Mouse (Mus musculus): ENCODE results near the gene Ccdc77.

Gene Ccdc77

DNA sequence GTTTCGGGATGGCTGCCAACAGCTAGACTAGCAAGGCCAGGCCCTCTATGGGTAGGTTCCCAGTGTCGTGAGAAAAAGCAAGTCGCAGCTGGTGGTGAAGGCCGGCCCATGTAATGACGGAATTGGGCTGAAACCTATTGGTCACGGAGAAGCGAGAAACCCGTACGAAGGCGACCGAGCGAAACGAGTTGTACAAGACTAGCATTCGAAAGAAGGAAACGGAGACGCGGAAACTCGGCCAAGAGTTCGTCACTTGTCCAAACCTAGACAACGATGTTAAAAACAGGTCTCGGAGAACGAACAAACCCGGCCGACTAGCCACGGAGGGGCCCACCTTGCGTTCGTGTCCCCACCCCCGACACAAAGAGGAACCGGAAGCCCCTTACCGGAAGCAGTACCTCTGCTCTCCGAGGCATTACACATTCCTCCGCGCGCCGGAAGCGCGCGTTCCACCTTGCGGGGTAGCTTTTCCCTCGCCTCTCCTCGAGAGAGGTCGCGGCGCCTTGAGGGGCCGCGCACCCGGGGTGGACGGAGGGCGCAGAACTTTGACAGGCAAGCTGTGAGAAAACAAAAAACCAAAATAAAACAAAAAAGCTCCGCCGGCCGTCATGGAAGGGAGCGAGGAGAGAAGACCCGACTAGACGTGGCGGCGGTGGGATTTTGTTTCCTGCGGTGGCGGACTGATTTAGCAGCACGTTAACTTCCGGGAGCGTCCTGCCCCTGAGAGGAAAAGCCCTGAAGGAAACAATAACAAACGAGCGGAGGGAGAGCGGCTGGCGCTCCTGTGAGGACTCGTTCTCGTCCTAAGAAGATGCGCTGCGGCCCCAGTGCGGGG lies at the start of gene Ccdc77, which contains the start of gene Kdm5a:
Ccdc77 (minus strand) TSS at position 687 of the 835 bp plus-strand sequence.
Kdm5a (plus strand) TSS at position 437 of the 835 bp plus-strand sequence.
- DNase-seq = peak; percentile 94 to 95

DNA sequence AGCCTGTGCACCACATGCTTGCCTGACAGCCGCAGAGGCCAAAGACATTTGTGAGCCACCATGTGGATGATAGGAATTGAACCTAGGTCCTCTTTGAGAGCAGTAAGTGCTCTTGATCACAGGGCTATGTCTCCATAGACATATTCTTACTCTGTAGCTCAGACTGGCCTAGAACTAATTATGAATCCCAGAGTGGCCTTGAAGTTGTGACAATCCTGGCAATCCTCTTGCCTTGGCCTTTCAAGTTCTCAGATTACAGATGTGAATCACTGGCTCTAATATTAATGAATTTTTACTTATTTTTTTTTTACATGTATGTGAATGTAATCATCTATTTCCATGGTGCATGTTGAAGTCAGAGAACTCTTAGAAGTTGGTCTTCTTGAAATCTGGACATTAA lies 39.8 kb upstream of the Ccdc77 start:
- no peak for DNase-seq

DNA sequence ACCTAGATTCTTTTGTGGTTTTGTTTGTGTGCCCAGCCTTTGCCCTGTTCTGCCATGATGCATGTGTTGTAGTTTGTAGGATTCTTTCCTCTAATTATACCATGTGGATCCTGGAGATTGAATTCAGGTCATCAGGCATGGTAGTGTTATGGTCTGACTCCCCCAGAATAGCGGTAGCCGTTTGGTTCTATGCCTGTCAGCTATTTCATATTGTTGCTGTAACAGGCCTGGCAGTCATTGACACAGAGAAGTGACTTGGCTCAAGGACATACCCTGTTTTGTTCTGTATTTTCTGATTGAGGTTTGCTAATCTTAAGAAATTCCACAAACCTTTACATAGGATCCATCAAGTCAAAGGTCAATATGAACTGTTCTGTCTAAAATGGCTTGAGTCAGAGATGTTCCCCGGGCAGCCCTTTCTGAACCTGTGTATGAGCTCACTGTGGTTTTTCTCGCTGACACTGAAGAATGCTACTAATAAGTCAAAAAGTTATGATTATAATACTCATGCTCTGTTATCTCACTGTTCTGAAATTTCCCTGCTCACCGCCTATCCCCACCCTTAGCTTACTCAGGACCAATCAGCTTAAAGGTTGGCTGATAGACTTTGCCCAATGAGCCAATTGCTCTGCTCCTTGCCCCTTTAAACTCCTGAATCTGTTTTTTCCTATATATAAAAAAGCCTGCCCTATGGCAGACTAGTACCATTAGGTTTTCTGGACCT lies 31.6 kb upstream of the Ccdc77 start:
- no peak for DNase-seq

DNA sequence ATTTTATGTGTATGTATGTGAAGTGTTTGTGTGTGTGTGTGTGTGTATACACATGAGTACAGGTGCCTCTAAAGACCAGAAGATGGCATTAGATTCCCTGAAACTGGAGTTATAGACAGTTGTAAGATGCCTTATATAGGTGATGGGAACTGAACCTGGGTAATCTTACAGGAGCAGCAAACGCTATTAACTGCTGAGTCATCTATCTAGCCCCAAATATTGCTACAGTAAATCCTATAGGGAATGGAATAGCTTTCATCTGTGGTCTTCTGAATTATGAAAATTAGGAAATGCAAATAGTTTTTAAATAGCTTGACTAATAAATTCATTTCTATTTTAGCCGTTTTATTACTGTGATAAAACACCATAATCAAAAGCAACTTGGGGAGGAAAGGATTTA lies 28.6 kb upstream of the Ccdc77 start:
- DNase-seq = no peak

DNA sequence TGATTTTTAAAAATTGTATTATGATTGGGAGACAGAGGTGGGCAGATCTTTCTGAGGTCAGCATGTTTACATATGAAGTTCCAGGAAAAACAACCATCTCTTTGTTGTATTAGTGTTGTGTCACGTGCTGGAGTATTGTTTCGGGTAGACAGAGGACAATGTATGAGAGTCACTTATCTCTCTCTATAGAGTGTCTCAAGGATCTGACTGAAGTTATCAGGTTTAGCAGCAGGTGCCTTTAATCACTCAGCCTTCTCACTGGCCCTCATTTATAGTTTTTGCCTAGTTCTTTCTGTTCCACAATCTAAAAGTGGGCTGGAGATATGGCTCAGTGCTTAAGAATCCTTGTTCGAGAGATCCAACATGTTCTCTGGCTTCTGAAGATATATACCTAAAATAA lies 25.9 kb upstream of the Ccdc77 start:
- no peak for DNase-seq

DNA sequence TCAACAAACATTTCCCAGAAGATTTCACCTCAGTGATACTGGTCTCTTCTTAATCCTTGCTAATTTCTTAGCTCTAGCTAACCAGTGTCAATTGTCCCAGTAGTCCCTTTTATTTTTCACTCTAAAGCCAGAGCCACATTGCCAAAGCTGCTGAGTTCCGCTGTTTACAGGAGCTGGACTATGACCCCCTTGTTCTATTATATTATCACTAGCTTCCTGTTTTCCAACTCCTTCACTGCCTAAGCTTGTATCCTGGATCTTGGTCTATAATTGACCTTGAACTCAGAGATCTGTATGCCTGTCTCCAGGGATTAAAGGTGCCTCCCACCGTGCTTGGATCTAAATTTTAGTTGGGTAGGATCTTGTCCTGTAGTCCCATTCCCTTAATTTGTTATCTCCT lies 12.6 kb upstream of the Ccdc77 start:
- DNase-seq = peak; percentile 8 to 19

DNA sequence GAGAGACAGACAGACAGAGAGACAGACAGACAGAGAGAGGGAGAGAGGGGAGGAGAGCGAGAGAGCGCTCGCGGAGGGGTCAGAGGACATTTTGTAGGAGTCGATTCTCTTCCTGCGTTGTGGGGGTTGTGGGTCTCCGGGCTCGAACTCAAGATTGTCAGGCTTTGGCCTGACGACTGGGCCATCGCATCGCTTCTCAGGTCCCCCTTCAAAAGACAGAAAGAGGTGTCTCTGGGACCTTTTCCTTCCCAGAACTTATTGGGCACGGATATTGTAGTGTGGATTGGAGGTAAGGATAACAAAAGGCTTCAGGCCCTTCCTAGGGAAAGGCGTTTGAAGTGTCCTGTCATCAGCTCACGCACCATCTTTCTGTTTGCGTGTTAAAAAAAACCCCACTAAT lies 877 bp upstream of the Ccdc77 start:
- peak in 1 of 2 experiments; percentile 28 for DNase-seq

DNA sequence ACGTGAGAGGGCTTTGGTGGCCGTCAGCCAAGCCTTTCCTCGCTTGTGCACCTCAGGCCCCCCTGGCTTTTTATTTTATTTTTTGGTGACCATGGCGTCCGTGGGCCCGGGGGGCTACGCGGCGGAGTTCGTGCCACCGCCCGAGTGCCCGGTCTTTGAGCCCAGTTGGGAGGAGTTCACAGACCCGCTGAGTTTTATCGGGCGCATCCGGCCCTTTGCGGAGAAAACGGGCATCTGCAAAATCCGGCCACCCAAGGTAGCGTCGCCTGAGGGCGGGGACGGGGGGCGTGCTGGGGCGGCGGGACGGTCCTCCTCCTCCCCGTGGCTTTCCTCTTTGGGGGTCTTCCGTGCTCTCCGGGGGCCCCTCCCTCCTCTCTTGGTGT lies 340 bp upstream of the Ccdc77 start:
- no peak for DNase-seq

DNA sequence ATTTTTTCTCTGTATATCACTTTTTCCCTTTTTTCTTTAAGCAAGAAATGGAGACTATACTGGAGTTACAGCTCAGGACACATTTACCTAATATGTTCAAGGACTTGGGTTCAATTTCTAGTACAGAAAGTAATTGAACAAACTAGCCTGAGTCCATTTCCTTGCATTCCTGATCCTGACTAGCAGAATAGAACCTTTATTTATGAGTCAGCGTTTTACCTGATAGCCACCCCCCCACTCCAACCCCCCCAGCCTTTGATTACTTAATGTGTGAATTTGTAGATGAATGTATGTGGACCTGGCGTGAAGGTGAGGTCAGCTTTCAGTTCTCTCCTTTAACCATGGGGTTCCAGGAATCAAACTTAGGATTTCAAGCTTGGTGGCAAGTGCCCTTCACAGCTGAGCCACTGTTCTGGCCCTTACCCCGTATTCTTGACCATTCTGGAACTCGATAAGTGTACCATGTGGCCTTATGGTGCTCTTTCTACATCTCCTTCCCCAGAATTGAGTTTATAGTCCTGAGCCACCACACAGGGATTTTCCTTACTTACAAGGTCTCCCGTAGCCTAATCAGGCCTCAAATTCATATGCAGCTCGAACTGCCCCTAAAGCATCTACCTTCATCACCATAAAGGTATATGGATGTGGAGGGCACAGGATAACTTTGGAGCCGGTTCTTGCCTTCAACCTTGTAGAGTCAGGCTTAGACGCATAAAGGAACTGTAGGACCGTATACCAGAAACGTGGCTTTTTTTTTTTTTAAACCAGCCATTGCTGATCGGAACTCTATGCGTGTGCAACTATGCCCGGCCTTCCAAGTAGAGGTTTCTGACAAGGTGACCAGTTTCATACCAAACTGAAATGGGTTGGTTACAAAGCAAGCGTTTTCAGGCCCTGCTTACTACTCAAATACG lies 1.1 kb downstream of the Ccdc77 start:
- no peak for DNase-seq

DNA sequence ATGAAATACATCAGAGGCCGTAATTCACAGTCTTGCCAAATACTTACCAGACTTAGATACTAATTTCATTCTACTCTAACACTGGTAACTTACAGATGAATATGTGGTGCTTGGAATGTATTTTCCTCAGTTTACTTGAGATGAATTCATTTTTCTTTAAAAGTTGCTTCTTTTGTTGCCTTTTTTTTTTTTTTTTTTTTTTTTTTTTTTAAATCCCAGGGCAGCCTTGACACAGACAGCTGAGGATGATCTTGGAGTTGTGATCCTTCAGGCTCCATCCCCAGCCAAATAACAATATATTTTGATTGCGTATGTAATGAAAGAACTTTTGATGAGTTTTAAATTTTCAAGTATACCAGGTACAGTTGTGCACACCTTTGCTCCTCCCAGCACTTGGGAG lies 2.0 kb downstream of the Ccdc77 start:
- no peak for DNase-seq

DNA sequence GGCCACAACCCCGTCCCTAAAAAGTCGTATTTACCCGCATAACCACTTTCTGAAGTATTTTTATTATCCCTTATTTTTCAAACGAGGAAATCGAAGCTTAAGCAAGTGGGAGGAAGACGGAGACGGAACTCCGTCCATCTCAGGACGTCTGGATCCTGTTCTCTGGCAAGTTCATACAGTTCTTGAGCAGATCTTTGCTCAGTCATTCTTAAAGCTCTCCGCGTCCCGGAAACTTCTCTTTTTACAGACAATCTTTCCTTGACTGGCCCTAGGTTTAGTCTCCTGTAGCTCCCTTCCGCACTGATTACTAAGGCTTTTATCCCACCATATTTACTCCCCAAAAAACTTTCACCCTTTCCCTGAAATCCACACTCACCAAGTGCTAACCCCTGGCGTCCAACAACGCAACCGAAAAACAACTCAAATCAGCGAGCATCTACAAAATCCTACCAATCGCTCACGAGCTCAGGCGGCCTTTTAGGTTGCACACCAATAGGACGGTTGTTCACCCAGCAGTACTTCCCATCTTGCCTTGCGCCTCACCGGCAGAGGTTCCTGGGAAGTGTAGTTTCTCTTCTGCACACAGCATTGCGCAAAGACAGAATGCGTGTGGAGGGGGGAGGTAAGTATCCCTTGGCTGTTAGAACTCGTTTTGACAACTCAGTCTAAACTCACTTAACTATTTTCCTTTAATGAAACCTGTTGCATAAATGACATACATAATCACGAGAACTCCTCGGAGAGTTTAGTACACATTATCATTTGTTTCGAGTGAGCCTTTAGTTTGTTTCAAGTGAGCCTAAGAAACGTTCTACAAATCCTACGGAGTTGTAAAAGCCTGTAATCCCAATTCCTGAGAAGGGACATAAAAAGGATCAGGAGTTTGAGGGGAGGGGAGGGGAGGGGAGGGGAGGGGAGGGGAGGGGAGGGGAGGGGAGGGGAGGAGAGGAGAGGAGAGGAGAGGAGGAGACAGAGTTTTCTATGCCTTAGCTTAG lies 6.9 kb downstream of the Ccdc77 start:
- peak; percentile 87 to 93 for DNase-seq

DNA sequence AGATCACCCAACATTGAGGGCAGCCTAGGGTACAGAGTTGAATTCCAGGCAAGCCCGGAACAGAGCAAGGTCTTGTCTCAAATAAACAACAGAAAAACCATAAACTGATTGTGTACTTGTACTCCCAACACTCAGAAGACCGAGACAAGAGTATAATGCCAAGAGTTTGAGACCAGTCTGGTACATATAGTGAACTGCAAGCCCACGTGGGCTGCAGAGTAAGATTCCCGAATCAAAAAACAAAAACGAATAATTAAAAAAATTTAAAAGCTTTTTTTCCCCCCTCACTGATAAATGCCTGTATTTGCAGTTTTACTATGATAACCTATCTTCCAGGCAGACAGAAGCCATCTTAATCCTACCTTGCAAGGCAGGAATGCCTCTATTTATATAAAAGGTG lies 7.7 kb downstream of the Ccdc77 start:
- DNase-seq = no peak

DNA sequence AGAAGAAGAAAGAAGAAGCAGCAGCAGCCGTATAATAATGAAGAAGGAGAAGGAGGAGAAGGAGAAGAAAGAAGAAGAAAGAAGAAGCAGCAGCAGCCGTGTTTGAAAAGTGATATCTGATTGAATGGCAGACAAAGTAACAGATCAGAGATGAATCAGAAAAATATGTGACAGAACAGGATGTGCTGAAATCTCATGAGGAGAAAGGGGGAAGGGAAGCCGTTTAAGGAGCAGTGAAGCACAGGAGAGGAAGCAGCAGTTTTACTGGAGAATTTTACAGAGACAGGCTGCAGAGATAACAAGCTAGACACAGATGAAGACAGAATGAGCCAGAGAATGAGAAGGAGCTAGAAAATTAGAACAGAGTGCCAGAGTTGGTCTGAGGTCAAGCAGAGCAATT lies 15.2 kb downstream of the Ccdc77 start:
- DNase-seq = no peak

DNA sequence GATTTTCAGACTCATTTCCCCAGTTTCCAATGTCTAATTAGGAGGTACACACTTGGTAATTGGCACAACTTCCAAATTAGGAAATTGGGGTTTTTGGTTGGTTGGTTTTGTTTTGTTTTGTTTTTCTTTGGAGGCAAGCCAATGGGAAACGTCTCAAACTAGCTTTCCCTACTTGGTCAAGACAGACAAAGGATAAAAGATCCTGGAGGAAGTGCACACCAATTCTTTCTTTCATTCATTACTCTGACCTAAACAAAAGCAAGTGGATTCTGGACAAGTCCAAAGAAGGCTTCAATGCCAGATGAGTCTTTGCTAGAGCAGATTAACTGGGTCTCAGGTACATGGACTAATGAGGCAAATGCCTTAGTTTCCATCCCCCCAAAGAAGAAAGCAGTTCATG lies 20.2 kb downstream of the Ccdc77 start:
- DNase-seq = no peak

DNA sequence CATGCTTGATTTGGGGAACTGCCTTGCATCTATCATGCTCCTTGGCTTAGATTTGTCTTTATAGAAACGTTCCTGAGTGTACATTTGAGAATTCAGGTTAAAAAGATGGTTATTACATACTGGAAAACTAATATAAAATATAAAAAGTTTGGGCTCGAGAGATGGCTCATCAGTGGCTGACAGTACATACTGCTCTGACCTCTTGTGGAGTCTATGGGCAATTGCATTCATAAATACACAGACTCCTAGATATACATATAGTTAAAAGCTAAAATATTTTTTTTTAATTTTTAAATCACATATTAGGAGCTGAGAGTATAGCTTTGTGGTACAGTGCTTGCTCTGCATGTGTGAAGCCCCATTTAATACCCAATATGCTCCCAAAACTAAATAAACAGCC lies 31.8 kb downstream of the Ccdc77 start:
- DNase-seq = no peak

DNA sequence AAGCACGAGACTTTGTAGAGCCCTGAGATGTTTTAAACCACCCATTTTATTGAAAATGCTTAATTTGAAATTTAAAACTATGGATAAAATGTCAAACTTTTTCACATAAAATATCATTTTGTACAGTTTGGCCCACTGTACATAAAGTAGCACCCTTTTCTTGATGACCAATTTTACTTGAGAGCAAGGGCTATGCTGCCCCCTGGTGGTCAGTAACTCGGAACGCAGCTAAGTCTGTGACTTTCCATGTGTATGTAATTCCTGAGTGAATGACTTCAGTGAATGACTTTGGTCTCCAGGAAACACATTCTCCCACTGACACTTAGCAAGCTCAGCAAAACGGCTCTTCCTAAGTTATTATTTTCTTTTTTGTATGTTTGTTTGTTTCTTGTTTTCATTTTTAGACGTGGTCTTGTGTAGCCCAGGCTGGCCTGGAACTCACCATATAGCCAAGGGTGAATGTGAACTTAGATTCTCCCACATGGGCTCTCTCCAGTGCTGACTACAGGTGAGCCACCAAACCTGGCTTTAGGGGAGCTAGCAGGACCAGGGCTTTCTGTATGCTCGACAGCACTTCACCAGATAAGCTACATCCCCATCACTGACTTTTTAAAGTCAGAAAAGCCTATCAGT lies 39.8 kb downstream of the Ccdc77 start:
- DNase-seq = peak; percentile 75 to 88

DNA sequence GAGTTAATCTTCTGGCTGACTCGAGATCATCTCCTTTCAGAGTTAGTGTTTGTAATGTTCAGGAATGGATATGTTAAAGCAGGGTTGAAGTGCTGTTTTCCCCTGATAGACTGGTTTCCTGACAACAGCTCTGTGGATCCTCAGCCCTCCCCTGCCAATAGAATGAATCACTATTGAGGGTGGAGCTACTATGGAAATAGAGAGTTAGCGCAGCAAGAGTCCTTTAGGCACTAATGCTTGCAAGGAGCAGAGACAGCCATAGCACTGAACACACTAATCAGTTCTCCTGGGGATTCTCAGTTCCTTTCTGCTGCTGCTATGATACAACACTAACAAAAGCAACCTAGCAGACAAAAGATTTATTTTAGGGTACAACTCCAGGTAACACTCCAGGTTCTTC lies 43.8 kb downstream of the Ccdc77 start:
- no peak for DNase-seq

DNA sequence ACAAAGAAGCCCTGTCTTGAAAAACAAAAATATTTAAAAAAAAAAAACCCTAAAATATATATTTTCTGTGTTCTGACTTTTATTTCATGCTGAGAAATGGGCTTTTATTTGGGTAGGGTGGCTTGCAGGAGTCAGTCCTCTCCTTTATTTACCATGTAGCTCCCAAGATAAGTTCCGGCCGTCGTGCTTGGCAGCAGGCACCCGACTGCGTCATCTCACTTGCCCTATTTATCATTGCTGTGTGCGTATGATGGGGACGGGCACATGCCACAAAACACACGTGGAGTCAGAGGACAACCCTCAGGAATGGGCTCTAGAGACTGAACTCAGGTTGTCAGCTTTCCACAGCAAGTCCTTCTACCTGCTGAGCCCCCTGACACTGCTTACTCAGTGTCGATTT lies 45.0 kb downstream of the Ccdc77 start:
- no peak for DNase-seq

DNA sequence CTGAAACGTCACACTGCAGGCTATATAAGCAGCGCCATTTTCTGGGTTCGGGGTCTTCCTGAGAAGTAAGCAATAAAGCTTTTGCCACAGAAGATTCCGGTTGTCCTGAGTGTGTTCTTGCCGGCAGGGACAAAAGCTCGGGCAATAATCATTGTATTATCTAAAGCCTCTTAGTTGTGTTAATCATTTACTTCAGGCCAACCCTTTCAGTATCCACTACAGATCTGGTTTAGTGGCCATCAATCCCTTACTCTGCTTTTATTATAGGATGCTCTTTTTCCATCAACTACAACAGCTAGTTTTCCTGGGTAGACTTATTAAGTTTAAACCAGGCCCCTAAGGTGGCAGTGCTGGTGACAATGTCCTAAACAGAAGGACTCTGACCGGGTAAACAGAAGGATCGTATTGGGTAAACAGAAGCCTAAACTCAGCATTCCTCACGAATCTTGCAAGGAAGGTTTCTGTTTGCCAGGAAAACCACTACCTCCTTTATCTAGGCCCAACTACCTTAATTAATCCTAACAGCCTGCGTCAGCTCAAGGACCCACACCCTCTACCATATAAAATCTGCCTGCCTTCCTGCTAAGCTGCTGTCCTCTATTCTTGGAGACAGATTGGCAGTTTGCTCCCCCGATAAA lies 45.8 kb downstream of the Ccdc77 start:
- no peak for DNase-seq

DNA sequence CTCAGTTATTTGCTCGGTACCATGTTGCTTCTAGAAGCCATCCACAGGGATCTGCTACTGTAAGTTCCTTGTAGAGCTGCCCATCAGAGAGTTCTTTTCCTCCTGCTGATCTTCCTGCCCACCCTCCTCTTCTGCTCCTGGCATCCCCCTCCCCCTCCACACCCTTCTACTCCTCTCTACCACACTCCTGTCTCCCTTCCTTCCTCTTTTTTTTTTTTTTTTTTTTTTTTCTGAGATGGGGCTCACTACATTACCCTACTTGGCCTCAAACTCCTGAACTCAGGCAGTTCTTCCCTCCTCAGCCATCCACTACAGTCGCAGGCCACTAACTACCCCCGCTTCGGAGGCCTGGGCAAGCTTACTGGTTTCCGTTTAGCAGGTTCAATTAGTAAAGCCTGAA lies 51.7 kb downstream of the Ccdc77 start:
- no peak for DNase-seq

DNA sequence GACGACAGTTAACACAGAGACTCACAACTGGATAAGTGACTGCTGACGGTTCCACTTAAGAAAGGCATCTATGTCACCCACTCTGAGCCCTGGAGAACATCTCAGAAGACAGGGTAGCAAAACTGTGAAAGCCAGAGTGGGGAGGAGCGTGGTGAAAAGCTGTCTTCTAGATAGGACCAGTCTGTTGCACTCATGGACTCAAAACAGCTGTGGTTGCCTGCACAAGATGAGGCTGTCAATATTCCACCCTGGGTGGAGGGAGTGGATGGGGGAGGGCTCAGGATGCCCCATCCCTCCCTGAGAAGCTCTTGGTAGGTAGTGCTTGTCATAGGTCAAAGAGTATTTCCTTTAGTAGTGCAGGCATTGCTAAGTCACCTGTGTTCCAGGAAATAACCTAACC lies 54.4 kb downstream of the Ccdc77 start:
- DNase-seq = peak; percentile 6 to 24

All from kidney, postnatal 36 days (tissue).